Comparison of ENCODE assay signal across 8 mouse cellular contexts in genomic region chr9:104315499-104315898, GRCm38 (mm10). TPM values are rescaled to one million over a fixed set of nuclear protein-coding genes. Genes with fewer than 3 reads are reported as not detected.
DNase-seq lines count a peak whose midpoint lies in the region; ATAC-seq and TF ChIP-seq lines count a peak whose summit lies in the region.

No protein-coding gene starts in this region.

- no peak overlapping the region for H3K27ac ChIP-seq in lung, postnatal 0 days (ENCODE audit: low read length)

- H3K9me3 ChIP-seq in lung, postnatal 0 days (ENCODE audit: low read length), result no peaks in the 10 kb centered on the region

- H3K9ac ChIP-seq in lung, postnatal 0 days (replicated peaks; ENCODE audit: low read depth), result no peak overlapping the region

- WGBS in lung, postnatal 0 days, result 9% methylated on average over 10 of the region's 10 CpGs

- no peak; the same call in 1 of the 2 replicates for ATAC-seq in cerebellum, adult (ENCODE audit: insufficient number of reproducible peaks, low FRiP score, low TSS enrichment)
- no peak for ATAC-seq in lung, postnatal 0 days

- H3K36me3 ChIP-seq in lung, postnatal 0 days (ENCODE audit: insufficient read depth, low read length), result no peaks in the 10 kb centered on the region

- TF ChIP-seq CTCF in brain, embryonic 14.5 days (IDR thresholded peaks at IDR 0.05; ENCODE audit: borderline replicate concordance, extremely low read depth, insufficient read depth, insufficient read length), result peak; percentile 73; the same call in 1 of the 2 replicates
- TF ChIP-seq CTCF in lung, postnatal 0 days (IDR thresholded peaks at IDR 0.05), result peak; percentile 73

- no peak for TF ChIP-seq POLR2A in brain, embryonic 14.5 days (IDR thresholded peaks at IDR 0.05; ENCODE audit: borderline replicate concordance, extremely low read depth, insufficient read depth, insufficient read length, poor library complexity, severe bottlenecking)

- no peak overlapping the region for H3K4me2 ChIP-seq in lung, postnatal 0 days (replicated peaks; ENCODE audit: low read depth, low read length)

- peak; percentile 3 for DNase-seq in cerebellum, adult 11 months
- DNase-seq in 416B (ENCODE audit: low read depth), result peak; percentile 33
- DNase-seq in brain, embryonic 14.5 days (ENCODE audit: low read depth), result peak; percentile 77
- DNase-seq in forelimb bud, embryonic 11.5 days (ENCODE audit: low read depth, low spot score), result peak; percentile 40
- peak; percentile 10 to 50 for DNase-seq in layer of hippocampus, adult 18-20 months (ENCODE audit: low spot score in 2 of 2)
- peak; percentile 63 for DNase-seq in lung, postnatal 0 days (ENCODE audit: low spot score)
- peak; percentile 35 for DNase-seq in right cerebral cortex, adult 18-20 months

- H3K4me1 ChIP-seq in lung, postnatal 0 days (ENCODE audit: insufficient read depth, low read depth, low read length), result no peaks in the 10 kb centered on the region

- H3K4me3 ChIP-seq in lung, postnatal 0 days (ENCODE audit: low read depth, low read length), result no peak overlapping the region

- H3K27me3 ChIP-seq in lung, postnatal 0 days (replicated peaks; ENCODE audit: insufficient read depth, low read length), result no peaks in the 10 kb centered on the region

- TF ChIP-seq EP300 in lung, postnatal 0 days (IDR thresholded peaks at IDR 0.05), result no peak

RNA-seq across cellular contexts. Expression of gene Acpp, which starts 22.0 kb away (rescaled TPM):
- polyA plus RNA-seq in brain, embryonic 14.5 days (2012; rRNA removed), result 0.23 and 0.40 TPM in 2 replicates
- under 1 TPM in 1 of 2 experiments, not detected in 1; 0.27 TPM for total RNA-seq in layer of hippocampus, adult 18-20 months (2021)
- polyA plus RNA-seq in lung, postnatal 0 days (2015; fragmentation: Nextera tagmentation; extraction: Ambion mirVana), result 0.76 and 0.84 TPM in 2 replicates

RNA-seq across cellular contexts. Expression of gene Dnajc13, which starts 52.8 kb away (rescaled TPM):
- 86.3 and 96.1 TPM in 2 replicates for polyA plus RNA-seq in brain, embryonic 14.5 days (2012; rRNA removed)
- 10 to 100 TPM; 57.6 to 61.1 TPM for total RNA-seq in layer of hippocampus, adult 18-20 months (2021)
- polyA plus RNA-seq in lung, postnatal 0 days (2015; fragmentation: Nextera tagmentation; extraction: Ambion mirVana), result 9.9 and 10.6 TPM in 2 replicates

Comparison
In these comparisons a context has a peak if more than half of its experiments do, and no peak if none do; other contexts are left out.
1. DNase-seq: peak in every context shown above with its lines; median percentile 77 in brain, embryonic 14.5 days; 63 in lung, postnatal 0 days; 40 in forelimb bud, embryonic 11.5 days; 35 in right cerebral cortex, adult 18-20 months; 33 in 416B; 30 in layer of hippocampus, adult 18-20 months; 3 in cerebellum, adult 11 months.